Mouse (Mus musculus) kidney, postnatal 0 days (tissue): Measurements from ENCODE around the gene Spag6. TPM values are rescaled to one million over a fixed set of nuclear protein-coding genes. Genes with fewer than 3 reads are reported as not detected.

Source experiments
- ATAC-seq: fragments of 200-750 bp; cut with Nextera tagmentation; replicated peaks from 2 replicates; pipeline ENCODE4 v1.8.0; 2017; ENCODE audit warnings: low read depth, moderate number of reproducible peaks, moderate TSS enrichment, moderate library complexity; ENCODE audit not compliant: low FRiP score
- DNase-seq: peaks from one replicate; pipeline ENCODE4 v3.0.0-alpha.2; 2016; ENCODE audit warnings: low spot score
- H3K27ac ChIP-seq: fragments of 300-500 bp; sonication (generic); 2 replicates; pipeline ENCODE4 v1.5.1; 2014; ENCODE audit warnings: mild to moderate bottlenecking
- H3K27me3 ChIP-seq: fragments of 300-500 bp; sonication (generic); 2 replicates; pipeline ENCODE4 v1.6.1; 2014; ENCODE audit warnings: low read length, mixed read lengths; ENCODE audit not compliant: insufficient read depth
- H3K36me3 ChIP-seq: fragments of 300-500 bp; sonication (generic); 2 replicates; pipeline ENCODE4 v1.6.1; 2014; ENCODE audit warnings: low read length, mixed read lengths; ENCODE audit not compliant: insufficient read depth
- H3K4me1 ChIP-seq: fragments of 300-500 bp; sonication (generic); replicated peaks from 2 replicates; pipeline ENCODE4 v1.6.1; 2014; ENCODE audit warnings: antibody characterized with exemption, low read length, mixed read lengths; ENCODE audit not compliant: insufficient read depth
- H3K4me2 ChIP-seq: fragments of 300-500 bp; sonication (generic); 2 replicates; pipeline ENCODE4 v1.6.1; 2014; ENCODE audit warnings: mild to moderate bottlenecking, low read length, moderate library complexity, mixed read lengths
- H3K4me3 ChIP-seq: fragments of 300-500 bp; sonication (generic); replicated peaks from 2 replicates; pipeline ENCODE4 v1.5.1; 2014; ENCODE audit warnings: low read depth, low read length
- H3K9ac ChIP-seq: fragments of 300-500 bp; sonication (generic); 2 replicates; pipeline ENCODE4 v1.6.1; 2014; ENCODE audit warnings: low read depth, low read length
- H3K9me3 ChIP-seq: fragments of 300-500 bp; sonication (generic); replicated peaks from 2 replicates; pipeline ENCODE4 v1.6.1; 2016; ENCODE audit warnings: low read length, inconsistent platforms, mixed read lengths
- CTCF ChIP-seq: IDR thresholded peaks from 2 replicates; pipeline ENCODE4 v1.5.1; 2016; ENCODE audit warnings: antibody characterized with exemption, low read depth, mild to moderate bottlenecking, moderate library complexity
- whole genome bisulfite sequencing: fragments of 180-500 bp; shearing (Covaris S2); extraction: QIAGEN DNeasy Blood & Tissue Kit; methylation state at CpG from one replicate; pipeline ENCODE4 v1.1.7; 2014; 5-methylcytosine and 5-hydroxymethylcytosine counted together
- polyA plus RNA-seq: library from polyadenylated mRNA; unstranded; fragments of >200 nt; fragmentation: Nextera tagmentation; extraction: Ambion mirVana; gene quantifications from 2 replicates; pipeline ENCODE4 v1.2.1, GENCODE M21; 2015

The Spag6 gene
- polyA plus RNA-seq, 1 experiment from 2014 or later: 0.18 TPM

- under 1% methylated on average over 56 of the region's 58 CpGs for WGBS
- H3K27me3 ChIP-seq: peaks cover 51% of the 10 kb centered on the region
- H3K4me1 ChIP-seq: peaks cover 16% of the 10 kb centered on the region; the same call in 1 of the 2 replicates
- no peak for TF ChIP-seq CTCF
- H3K9ac ChIP-seq: 0 out of 2 replicates have a peak overlapping the region, but pooled peaks have one; percentile 42
- peak overlapping the region; percentile 83 for H3K4me2 ChIP-seq
- no peak overlapping the region for H3K27ac ChIP-seq
- no peaks in the 10 kb centered on the region for H3K9me3 ChIP-seq
- no peaks in the 10 kb centered on the region for H3K36me3 ChIP-seq
- ATAC-seq (peak; percentile 12), DNase-seq (no peak)
- H3K4me3 ChIP-seq: peak overlapping the region; percentile 45
These were observed 3.7 kb upstream of the Spag6 start for GRCm38 (mm10) chr2:18690055-18690691.

- 4% methylated on average over 9 of the region's 9 CpGs for WGBS
- no peak for DNase-seq
- no peak for TF ChIP-seq CTCF
These were observed 3.1 kb upstream of the Spag6 start for GRCm38 (mm10) chr2:18690756-18691155.

GRCm38 (mm10) chr2:18692031-18692430 is 1.8 kb upstream of the Spag6 start:
- Histone ChIP-seq H3K4me3 (no peak overlapping the region), H3K9ac (no peak overlapping the region), H3K27me3 (peaks cover 53% of the 10 kb centered on the region), H3K4me1 (peaks cover 16% of the 10 kb centered on the region; the same call in 1 of the 2 replicates), H3K9me3 (no peaks in the 10 kb centered on the region), H3K4me2 (no peak overlapping the region), H3K27ac (no peak overlapping the region), H3K36me3 (no peaks in the 10 kb centered on the region)
- DNase-seq: no peak
- ATAC-seq: no peak
- TF ChIP-seq CTCF: no peak

More at GRCm38 (mm10) chr2:18690756-18691155, 3.1 kb upstream of the Spag6 start:
- ATAC-seq: no peak
- no peak overlapping the region for H3K4me2 ChIP-seq
- H3K36me3 ChIP-seq: no peaks in the 10 kb centered on the region
- H3K4me1 ChIP-seq: peaks cover 16% of the 10 kb centered on the region; the same call in 1 of the 2 replicates
- H3K4me3 ChIP-seq: 0 out of 2 replicates have a peak overlapping the region, but pooled peaks have one; percentile 45
- H3K27me3 ChIP-seq: peaks cover 56% of the 10 kb centered on the region
- H3K9ac ChIP-seq: no peak overlapping the region
- H3K27ac ChIP-seq: no peak overlapping the region
- H3K9me3 ChIP-seq: no peaks in the 10 kb centered on the region

- H3K9ac ChIP-seq: no peak overlapping the region
- TF ChIP-seq CTCF: no peak
- ATAC-seq (no peak), DNase-seq (no peak)
- no peaks in the 10 kb centered on the region for H3K36me3 ChIP-seq
- 5% methylated on average over 1 of the region's 1 CpGs for WGBS
- H3K4me1 ChIP-seq: peaks cover 16% of the 10 kb centered on the region; the same call in 1 of the 2 replicates
- H3K27me3 ChIP-seq: peaks cover 50% of the 10 kb centered on the region
- H3K9me3 ChIP-seq: no peaks in the 10 kb centered on the region
- no peak overlapping the region for H3K27ac ChIP-seq
- H3K4me2 ChIP-seq: no peak overlapping the region
- no peak overlapping the region for H3K4me3 ChIP-seq
These were observed 1.3 kb upstream of the Spag6 start for GRCm38 (mm10) chr2:18692548-18692947.

GRCm38 (mm10) chr2:18693491-18693870 is 351 bp upstream of the Spag6 start:
- Histone ChIP-seq H3K27ac (no peak overlapping the region), H3K9ac (peak overlapping the region; percentile 90; the same call in 1 of the 2 replicates), H3K27me3 (peaks cover 51% of the 10 kb centered on the region), H3K36me3 (no peaks in the 10 kb centered on the region), H3K4me2 (peak overlapping the region; percentile 71), H3K4me1 (peaks cover 16% of the 10 kb centered on the region; the same call in 1 of the 2 replicates), H3K9me3 (no peaks in the 10 kb centered on the region), H3K4me3 (peak overlapping the region; percentile 60)
- TF ChIP-seq CTCF: no peak
- ATAC-seq (no peak), DNase-seq (no peak)
- WGBS: 5% methylated on average over 5 of the region's 5 CpGs

GRCm38 (mm10) chr2:18694611-18694950 is 749 bp downstream of the Spag6 start:
- Histone ChIP-seq H3K9me3 (no peaks in the 10 kb centered on the region), H3K4me3 (peak overlapping the region; percentile 60), H3K4me1 (peaks cover 13% of the 10 kb centered on the region; the same call in 1 of the 2 replicates), H3K9ac (peak overlapping the region; percentile 90), H3K36me3 (no peaks in the 10 kb centered on the region), H3K27ac (0 out of 2 replicates have a peak overlapping the region, but pooled peaks have one; percentile 78), H3K27me3 (peaks cover 61% of the 10 kb centered on the region), H3K4me2 (peak overlapping the region; percentile 71)
- 2% methylated on average over 19 of the region's 20 CpGs for WGBS
- ATAC-seq (peak; percentile 58), DNase-seq (peak; percentile 59)
- TF ChIP-seq CTCF: no peak

- H3K27ac ChIP-seq: no peak overlapping the region
- no peak for ATAC-seq
- H3K9me3 ChIP-seq: no peaks in the 10 kb centered on the region
- H3K27me3 ChIP-seq: peaks cover 62% of the 10 kb centered on the region
- TF ChIP-seq CTCF: no peak
- no peak overlapping the region for H3K9ac ChIP-seq
- H3K4me3 ChIP-seq: 0 out of 2 replicates have a peak overlapping the region, but pooled peaks have one; percentile 60
- H3K4me1 ChIP-seq: 0 out of 2 replicates have a peak, but pooled peaks cover 7% of the 10 kb centered on the region
- H3K36me3 ChIP-seq: no peaks in the 10 kb centered on the region
- WGBS: 7% methylated on average over 8 of the region's 8 CpGs
- H3K4me2 ChIP-seq: peak overlapping the region; percentile 71
- no peak for DNase-seq
These were observed 1.3 kb downstream of the Spag6 start for GRCm38 (mm10) chr2:18695163-18695562.
